Mouse (Mus musculus) C2C12 (cell line): ENCODE results near the gene Jagn1.

Experiments
- CEBPB ChIP-seq: IDR thresholded peaks from one replicate; pipeline ENCODE4 v1.6.1; 2011; ENCODE audit warnings: low read depth, mild to moderate bottlenecking, control low read depth, moderate library complexity
- CTCF ChIP-seq: IDR thresholded peaks from one replicate; pipeline ENCODE4 v1.5.1; 2011; ENCODE audit not compliant: control insufficient read depth, insufficient read depth, insufficient read length
- FOSL1 ChIP-seq: IDR thresholded peaks from one replicate; pipeline ENCODE4 v1.8.0; 2011; ENCODE audit warnings: mild to moderate bottlenecking, low read length; ENCODE audit not compliant: poor library complexity, insufficient read depth, severe bottlenecking
- MAX ChIP-seq: IDR thresholded peaks from one replicate; pipeline ENCODE4 v1.6.1; 2011; ENCODE audit warnings: mild to moderate bottlenecking, control low read depth
- MYOD1 ChIP-seq: IDR thresholded peaks from one replicate; pipeline ENCODE4 v1.6.1; 2011; ENCODE audit warnings: low read depth; ENCODE audit not compliant: control insufficient read depth, insufficient read length
- MYOG ChIP-seq: IDR thresholded peaks from one replicate; pipeline ENCODE4 v1.6.1; 2011; ENCODE audit not compliant: control insufficient read depth, insufficient read length; ENCODE audit errors: extremely low read depth
- USF1 ChIP-seq: IDR thresholded peaks from one replicate; pipeline ENCODE4 v1.6.1; 2011; ENCODE audit warnings: low read depth, mild to moderate bottlenecking, control low read depth, moderate library complexity

- no peak for TF ChIP-seq CTCF
- TF ChIP-seq MYOD1: no peak
- TF ChIP-seq MAX: no peak
- no peak for TF ChIP-seq MYOG
- no peak for TF ChIP-seq USF1
- no peak for TF ChIP-seq FOSL1
- TF ChIP-seq CEBPB: no peak
These were observed 6.6 kb upstream of the Jagn1 start, which contains the start of gene Cidec for GRCm38 (mm10) chr6:113435664-113436205.
